Mouse (Mus musculus) left cerebral cortex, adult 2 months (tissue): ENCODE data around the gene Atxn1. TPM values are rescaled to one million over a fixed set of nuclear protein-coding genes. Genes with fewer than 3 reads are reported as not detected.

Experiments
- DNase-seq, 2 experiments: peaks; one replicate each; pipeline ENCODE4 v3.0.0; 2021 to 2022; ENCODE audit warnings: low spot score in 2 of 2, mixed read lengths in 1 of 2; ENCODE audit errors: extremely low spot score in 1 of 2
- H3K27ac ChIP-seq: fragments of 200-600 bp; 2 replicates; pipeline ENCODE4 v1.8.1; 2022
- H3K4me3 ChIP-seq: fragments of 200-600 bp; 2 replicates; pipeline ENCODE4 v1.8.1; 2022
- CTCF ChIP-seq: fragments of 200-600 bp; IDR thresholded peaks from 2 replicates; pipeline ENCODE4 v1.8.1; 2022; ENCODE audit warnings: antibody characterized with exemption, mild to moderate bottlenecking, moderate library complexity
- intact Hi-C: fragments of 180-260 bp; cut with DNase I; formaldehyde crosslinking; loops from one replicate; pipeline ENCODE4 v1.15.1; 2025
- total RNA-seq, 2 experiments: library from RNA; stranded (reverse); gene quantifications; 2 replicates each; pipeline ENCODE4 v1.2.3; 2021

Gene Atxn1
- total RNA-seq, 2 experiments from 2014 or later = 152 to 197 TPM

DNA sequence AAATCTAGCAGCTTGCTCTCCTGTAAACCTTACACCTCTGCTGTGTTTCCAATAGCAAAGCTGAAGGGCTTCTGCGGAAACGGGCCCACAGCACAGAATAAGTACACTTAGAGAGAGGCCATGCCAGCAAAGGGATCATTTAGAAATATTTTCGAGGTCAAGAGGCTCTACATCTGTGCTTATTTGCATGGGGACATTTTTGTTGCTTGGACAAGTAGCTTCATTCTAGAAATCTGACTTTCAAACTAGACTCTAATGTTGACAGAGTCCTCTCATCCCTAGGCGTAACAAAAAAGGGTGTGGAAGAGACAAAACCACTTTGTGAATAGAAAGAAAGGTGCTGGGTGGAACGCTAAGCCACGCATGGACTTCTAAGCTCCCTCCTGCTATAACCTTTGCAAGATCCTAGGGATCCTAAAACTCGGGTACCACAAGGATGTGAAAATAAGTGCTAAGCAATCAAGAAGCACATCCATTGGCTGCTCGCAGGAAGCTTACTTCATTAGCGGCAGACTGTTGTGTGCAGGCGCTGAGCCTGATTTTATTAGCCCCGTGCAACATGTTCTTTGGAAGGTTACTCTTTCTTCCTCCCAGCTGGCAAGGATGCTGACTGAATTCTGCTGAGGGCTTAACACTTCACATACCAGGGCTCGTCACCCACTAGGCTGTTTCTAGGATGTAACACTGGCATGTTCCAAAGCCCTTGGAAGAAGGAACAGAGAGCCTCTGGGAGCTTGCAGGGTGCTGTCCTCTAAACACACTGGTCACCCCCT lies 334.1 kb downstream of the Atxn1 start:
- no peak overlapping the region for H3K27ac ChIP-seq
- DNase-seq = no peak
- intact Hi-C loops = loop anchor here (10.0 kb wide), 1 partner anchor 534 kb away; no protein-coding TSS in a partner anchor

DNA sequence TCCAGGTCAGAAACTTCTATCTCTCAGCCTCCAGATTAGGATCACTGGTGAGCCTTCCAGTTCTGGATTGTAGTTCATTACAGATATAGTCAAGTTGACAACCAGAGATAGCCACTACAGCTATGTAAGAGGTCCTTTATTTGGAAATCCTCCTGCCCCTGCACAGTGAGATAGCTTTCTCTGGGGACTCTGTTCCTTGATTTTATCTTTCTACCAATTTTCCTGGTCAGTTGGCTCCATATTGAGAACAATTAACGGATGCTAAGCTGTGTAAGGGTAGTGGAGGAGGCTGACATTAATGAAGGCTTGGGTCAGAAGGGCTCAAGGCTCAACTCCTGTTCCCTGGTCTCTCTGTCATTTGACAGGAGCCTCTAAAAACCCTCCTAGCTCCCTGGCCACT lies 335.1 kb downstream of the Atxn1 start:
- no peak for DNase-seq
- no peak for TF ChIP-seq CTCF
- Histone ChIP-seq H3K27ac (no peak overlapping the region), H3K4me3 (no peak overlapping the region)
- intact Hi-C loops = loop anchor here (10.0 kb wide), 1 partner anchor 535 kb away; no protein-coding TSS in a partner anchor

More for the DNA sequence above, 334.1 kb downstream of the Atxn1 start:
- TF ChIP-seq CTCF = no peak
- H3K4me3 ChIP-seq = no peak overlapping the region

DNA sequence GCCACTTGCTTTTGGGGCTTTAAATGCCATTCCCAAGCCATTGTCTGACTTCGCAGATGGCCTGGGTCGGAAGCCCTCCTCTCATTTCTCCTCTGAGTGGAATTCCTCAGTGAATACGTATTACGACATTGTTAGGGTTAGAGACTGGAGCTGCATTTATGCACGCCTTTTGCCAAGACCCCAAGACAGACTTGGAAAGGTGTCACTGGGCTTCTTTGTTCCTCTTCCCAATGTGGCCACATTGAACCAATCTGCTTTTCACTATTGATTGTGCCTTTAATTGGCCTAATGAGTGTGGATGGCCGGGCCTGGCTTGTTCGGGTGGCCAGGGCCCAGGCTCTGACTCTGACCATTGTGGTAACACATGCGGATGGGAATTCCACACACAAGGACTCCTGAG lies 336.5 kb downstream of the Atxn1 start:
- Histone ChIP-seq H3K27ac (no peak overlapping the region), H3K4me3 (no peak overlapping the region)
- DNase-seq = no peak
- no peak for TF ChIP-seq CTCF
- intact Hi-C loops = no loop called here

DNA sequence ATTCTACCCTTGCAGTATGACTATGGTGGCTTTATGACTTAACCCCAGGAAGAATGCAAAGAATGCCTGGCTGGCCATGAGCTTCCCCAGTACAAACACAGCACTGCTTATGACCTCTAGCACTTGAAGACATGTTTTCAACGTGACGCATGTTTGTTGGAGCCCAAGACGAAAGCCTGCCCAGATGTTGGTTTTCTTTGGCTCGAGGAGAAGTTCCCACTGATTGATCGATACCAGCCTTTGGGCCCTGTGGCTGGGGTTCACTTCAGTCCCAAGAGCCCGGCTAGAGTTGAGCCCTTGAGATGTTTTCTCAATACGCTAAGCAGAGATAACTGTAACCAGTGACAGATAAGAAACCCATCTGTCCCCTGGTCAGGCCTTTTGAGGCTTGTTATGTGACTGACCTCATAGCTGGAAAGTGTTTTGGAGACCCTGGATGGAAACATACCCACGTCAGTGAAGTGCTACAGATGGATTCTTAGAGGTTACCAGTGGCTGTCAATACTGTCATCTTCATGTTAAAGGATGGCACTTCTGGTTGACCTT lies 337.5 kb downstream of the Atxn1 start:
- intact Hi-C loops = no loop called here
- no peak for TF ChIP-seq CTCF
- DNase-seq = no peak
- no peak overlapping the region for H3K27ac ChIP-seq
- no peak overlapping the region for H3K4me3 ChIP-seq

DNA sequence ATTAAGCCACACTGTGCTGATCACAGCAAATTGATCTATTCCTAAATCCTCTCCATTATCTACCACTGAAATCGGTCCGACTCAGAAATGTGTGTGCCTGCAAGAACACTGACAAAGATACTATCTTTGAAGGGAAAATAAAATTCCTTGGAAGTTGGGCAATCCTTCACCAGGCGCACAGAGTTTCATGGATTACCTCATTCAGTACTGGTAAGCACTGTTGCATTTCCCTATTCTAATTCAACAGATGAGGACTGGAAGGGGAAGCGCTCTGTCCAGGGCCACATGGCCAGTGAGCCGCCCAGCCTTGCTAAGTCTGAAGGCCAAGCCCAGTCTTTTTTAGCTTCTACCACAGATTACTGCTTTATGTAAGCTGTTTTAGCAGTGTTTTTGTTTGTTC lies 339.1 kb downstream of the Atxn1 start:
- no peak for DNase-seq
- no peak overlapping the region for H3K27ac ChIP-seq
- intact Hi-C loops = no loop called here
- no peak for TF ChIP-seq CTCF
- H3K4me3 ChIP-seq = no peak overlapping the region

DNA sequence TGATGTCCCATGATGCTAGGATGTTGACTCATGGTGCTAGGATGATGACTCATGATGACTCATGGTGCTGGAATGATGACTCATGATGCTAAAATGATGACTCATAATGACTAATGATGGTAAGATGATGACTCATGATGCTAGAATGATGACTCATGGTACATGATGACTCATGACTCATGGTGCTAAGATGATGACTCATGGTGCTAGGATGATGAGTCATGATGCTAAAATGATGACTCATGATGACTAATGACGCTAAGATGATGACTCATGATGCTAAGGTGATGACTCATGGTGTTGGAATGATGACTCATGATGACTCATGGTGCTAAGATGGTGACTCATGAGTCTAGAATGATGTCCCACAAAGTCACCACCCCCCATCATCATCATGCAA lies 341.0 kb downstream of the Atxn1 start:
- peak overlapping the region; percentile 3; the same call in 1 of the 2 replicates for H3K27ac ChIP-seq
- DNase-seq = no peak

DNA sequence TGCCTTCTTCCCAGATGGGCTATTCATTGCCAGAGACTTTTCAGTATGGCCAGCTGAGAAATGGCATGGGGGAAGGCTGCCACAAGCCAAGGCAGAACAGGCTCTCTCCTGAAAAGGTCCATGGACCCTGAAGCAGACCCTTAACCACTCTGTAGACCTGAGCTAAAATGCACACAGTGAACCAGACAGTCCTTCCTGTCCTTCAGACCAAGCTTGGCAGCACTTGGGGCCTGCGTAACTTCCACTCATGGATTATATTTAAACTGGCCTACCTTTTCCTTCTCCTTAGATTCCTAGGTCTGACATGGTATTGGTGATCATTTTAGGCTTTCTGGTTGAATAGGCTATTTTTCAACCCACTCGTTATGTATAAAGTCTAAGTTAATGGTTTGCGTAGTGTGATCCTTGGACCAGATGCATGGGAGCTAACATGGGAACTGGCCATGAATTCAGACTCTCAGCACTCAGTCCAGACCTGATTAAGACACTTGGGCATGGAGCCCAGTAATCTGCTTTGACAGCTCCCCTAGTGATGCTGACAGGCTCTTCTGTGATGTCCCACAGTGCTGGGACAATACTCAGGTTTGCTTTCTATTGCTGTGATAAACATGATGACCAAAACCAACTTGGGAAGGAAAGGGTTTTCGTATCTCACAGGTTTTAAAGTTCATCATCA lies 341.8 kb downstream of the Atxn1 start:
- no peak overlapping the region for H3K27ac ChIP-seq
- intact Hi-C loops = no loop called here
- H3K4me3 ChIP-seq = no peak overlapping the region
- DNase-seq = no peak
- TF ChIP-seq CTCF = no peak

More for the DNA sequence above, 341.0 kb downstream of the Atxn1 start:
- intact Hi-C loops = no loop called here
- TF ChIP-seq CTCF = no peak
- no peak overlapping the region for H3K4me3 ChIP-seq

DNA sequence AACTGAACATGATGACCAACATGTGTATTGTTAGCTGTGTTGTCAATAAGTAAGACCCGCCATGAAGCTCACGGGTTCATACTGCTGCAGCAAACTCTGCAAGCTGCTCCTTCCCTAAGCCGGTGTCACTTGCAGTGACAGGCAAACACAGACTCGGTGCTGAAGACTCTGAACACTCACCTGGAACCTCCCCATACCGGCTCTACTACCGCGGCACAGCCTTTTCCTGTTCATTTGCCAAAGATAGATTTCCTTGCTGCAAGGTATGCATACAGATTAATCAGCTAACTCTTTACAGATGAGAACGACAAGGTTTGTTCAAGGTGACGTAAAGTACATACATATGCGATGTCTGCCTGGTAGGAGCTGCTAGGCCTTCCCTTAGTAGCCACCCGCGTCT lies 344.1 kb downstream of the Atxn1 start:
- no peak for TF ChIP-seq CTCF
- intact Hi-C loops = no loop called here
- H3K27ac ChIP-seq = no peak overlapping the region
- no peak for DNase-seq
- H3K4me3 ChIP-seq = no peak overlapping the region

DNA sequence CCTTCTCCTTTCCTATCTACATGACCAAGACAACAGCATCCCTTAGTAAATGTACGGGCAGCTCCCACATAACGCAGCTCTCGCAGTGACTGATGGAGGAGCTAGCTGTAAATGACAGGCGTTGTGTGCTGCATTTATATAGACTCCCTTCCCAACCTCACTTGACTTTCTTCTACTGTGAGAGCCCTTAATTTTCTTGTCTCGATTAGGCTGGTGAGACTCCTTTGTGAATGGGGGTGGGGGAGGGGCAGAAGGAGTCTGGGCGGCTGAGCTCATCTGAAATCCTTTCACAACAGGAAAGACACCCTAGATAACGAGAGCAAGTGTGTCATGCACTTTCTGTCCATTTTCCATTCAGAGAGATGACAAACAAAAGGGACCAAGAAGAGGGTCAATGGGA lies 344.5 kb downstream of the Atxn1 start:
- DNase-seq = no peak
- TF ChIP-seq CTCF = no peak
- intact Hi-C loops = no loop called here
- Histone ChIP-seq H3K27ac (no peak overlapping the region), H3K4me3 (no peak overlapping the region)

DNA sequence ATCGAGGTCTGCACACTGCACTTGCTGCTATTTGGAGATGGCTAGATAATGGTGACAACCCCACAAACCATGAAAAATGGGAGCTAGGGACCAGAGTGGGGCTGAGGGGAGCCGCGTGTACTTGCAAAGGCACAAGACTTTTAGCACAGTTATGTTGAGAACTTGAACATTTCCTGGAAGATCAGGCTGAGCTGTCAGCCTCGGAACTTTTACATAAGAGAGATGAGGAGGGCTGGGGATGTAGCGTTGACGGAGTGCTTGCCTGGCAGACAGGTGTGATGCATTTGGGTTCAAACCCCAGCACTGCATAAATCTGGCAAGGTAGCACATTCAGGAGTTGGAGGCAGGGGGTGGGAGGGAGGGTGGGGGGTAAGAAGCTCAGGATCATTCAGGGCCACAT lies 346.8 kb downstream of the Atxn1 start:
- Histone ChIP-seq H3K27ac (no peak overlapping the region), H3K4me3 (no peak overlapping the region)
- intact Hi-C loops = no loop called here
- DNase-seq = no peak
- TF ChIP-seq CTCF = no peak

DNA sequence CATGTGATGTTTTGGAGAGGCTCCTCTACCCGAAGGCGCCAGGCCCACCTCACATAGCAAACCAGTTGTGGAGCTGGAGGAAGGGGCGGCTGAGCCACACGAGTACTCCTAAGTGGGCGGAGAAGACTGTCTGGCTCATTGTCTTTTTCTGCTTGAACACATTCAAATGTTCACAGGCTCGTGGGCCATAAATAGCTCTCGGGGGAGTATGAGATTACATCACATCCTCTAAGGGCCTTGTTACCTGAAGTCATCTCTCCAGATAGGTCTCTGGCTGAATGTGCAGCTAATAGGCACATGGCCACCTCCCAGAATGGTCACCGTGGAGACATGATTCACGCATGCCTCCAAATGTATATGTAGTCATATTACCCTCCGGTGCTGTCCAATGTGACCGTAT lies 350.0 kb downstream of the Atxn1 start:
- intact Hi-C loops = no loop called here
- peak overlapping the region; percentile 68 for H3K27ac ChIP-seq
- peak; percentile 54 to 58 for DNase-seq
- TF ChIP-seq CTCF = no peak
- no peak overlapping the region for H3K4me3 ChIP-seq

DNA sequence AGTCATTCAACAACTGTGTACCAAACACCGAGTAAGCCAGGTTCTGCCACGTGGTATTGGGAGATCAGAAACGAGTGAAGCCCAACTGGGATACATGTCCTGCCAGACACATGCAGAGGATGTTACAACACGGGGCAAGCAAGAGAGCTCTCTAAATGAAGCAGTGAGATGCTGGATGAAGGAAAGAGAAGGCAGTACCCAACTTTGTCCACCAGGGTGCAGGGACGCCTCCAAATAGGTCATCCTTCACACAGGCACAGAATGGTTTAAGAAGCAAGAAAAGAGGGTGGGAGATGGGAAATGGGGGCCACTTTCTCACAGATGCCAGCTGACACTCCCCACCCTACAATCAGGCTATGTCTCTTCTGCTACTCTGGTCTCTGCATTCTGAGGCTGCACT lies 351.5 kb downstream of the Atxn1 start:
- Histone ChIP-seq H3K4me3 (no peak overlapping the region), H3K27ac (no peak overlapping the region; the same call in 1 of the 2 replicates)
- peak; percentile 77 for TF ChIP-seq CTCF
- DNase-seq = no peak
- intact Hi-C loops = no loop called here
